Mouse (Mus musculus) forebrain, embryonic 10.5 days (tissue): Measurements from ENCODE around the gene Rab15. TPM values are rescaled to one million over a fixed set of nuclear protein-coding genes. Genes with fewer than 3 reads are reported as not detected.

Experiments used
- DNase-seq: peaks from one replicate; pipeline ENCODE4 v3.0.0-alpha.2; 2017; ENCODE audit warnings: low spot score; ENCODE audit errors: extremely low spot score
- H3K27ac ChIP-seq: fragments of 300-500 bp; sonication (generic); 2 replicates; pipeline ENCODE4 v1.5.1; 2016; ENCODE audit warnings: mild to moderate bottlenecking
- H3K27me3 ChIP-seq: fragments of 300-500 bp; sonication (generic); 2 replicates; pipeline ENCODE4 v1.6.1; 2016; ENCODE audit warnings: mild to moderate bottlenecking; ENCODE audit not compliant: poor library complexity, severe bottlenecking
- H3K36me3 ChIP-seq: fragments of 300-500 bp; sonication (generic); replicated peaks from 2 replicates; pipeline ENCODE4 v1.6.1; 2016; ENCODE audit warnings: mild to moderate bottlenecking, moderate library complexity
- H3K4me1 ChIP-seq: fragments of 300-500 bp; sonication (generic); 2 replicates; pipeline ENCODE4 v1.6.1; 2016
- H3K4me3 ChIP-seq: fragments of 300-500 bp; sonication (generic); 2 replicates; pipeline ENCODE4 v1.5.1; 2016; ENCODE audit warnings: mild to moderate bottlenecking, moderate library complexity
- H3K9me3 ChIP-seq: fragments of 300-500 bp; sonication (generic); 2 replicates; pipeline ENCODE4 v1.6.1; 2016; ENCODE audit warnings: mild to moderate bottlenecking, moderate library complexity
- WGBS: fragments of 180-500 bp; shearing (Covaris S2); methylation state at CpG from one replicate; pipeline ENCODE4 v1.1.7; 2016; 5-methylcytosine and 5-hydroxymethylcytosine counted together
- polyA plus RNA-seq: library from polyadenylated mRNA; unstranded; fragments of >200 nt; fragmentation: Nextera tagmentation; extraction: Ambion mirVana; gene quantifications from 2 replicates; pipeline ENCODE4 v1.2.1, GENCODE M21; 2016

Rab15 gene
- polyA plus RNA-seq, 1 experiment from 2014 or later: 9.2 TPM

DNA sequence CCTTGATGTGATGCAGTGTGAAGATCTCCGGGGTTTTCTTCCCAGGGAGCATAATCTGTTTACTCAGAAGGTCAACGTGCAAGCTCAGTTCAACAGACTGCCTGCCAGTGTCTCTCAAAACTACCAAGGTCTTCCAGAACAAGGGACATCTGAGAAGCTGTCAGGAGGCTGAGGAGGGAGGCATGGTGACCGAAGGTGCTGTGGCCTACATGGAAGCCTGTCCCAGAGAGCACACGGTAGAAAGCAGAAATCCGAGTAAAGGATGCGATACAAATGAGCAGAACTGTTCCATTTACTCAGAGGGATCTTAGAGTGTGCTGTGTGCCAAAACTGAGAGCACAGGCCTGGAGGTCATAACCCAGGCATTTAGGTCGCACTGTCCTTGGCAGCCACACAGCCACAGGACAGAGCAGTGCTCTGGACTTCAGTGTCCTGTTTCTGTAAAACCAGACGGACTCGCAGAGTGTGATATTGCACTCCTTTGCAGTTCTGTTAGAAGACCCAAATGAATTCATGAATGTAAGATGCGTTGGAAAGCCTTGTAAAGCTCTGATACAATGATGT is 38.6 kb downstream of the Rab15 start:
- DNase-seq: no peak
- WGBS: 75% methylated on average over 10 of the region's 10 CpGs
- H3K4me1 ChIP-seq: peaks cover 13% of the 10 kb centered on the region; the same call in 1 of the 2 replicates
- no peaks in the 10 kb centered on the region for H3K9me3 ChIP-seq
- H3K27ac ChIP-seq: no peak overlapping the region
- no peaks in the 10 kb centered on the region for H3K27me3 ChIP-seq
- H3K36me3 ChIP-seq: no peaks in the 10 kb centered on the region
- H3K4me3 ChIP-seq: no peak overlapping the region

DNA sequence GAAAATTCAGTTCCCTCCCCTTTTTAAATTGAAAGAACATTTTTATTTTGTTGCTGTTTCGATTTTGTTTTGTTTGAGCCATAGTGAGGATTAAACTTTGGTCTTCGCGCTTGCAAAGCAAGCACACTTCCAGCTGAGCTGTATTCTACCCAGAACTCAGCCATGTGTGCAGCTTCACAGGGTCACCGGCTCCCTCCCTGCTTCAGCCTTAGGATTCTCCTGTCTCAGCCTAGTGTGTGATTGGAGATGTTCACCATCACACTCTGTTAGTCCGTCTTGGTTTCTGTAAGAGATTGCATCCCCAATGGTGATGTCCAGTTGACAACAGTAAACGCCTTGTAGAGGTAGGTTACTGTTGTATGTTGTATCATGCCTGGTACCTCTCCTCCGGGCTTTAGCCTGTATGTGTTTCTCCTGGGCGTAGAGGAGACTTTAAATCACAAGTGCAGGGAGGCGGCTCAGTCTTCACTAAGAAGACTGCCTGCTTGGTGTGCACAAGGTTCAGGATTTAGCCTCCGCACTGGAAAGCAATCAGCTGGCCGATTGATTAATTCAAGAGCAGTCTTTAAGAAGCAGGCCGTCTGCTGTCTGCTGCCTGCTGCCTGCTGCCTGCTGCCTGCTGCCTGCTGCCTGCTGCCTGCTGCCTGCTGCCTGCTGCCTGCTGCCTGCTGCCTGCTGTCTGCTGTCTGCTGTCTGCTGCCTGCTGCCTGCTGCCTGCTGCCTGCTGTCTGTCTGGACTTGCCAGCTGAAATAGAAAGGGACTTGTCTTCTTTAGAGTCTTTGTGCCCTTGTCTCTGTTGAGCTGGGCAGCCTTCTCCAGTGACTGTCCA is 41.9 kb downstream of the Rab15 start:
- H3K27ac ChIP-seq: peak overlapping the region; percentile 44; the same call in 1 of the 2 replicates
- H3K9me3 ChIP-seq: no peaks in the 10 kb centered on the region
- no peak for DNase-seq
- 72% methylated on average over 12 of the region's 12 CpGs for WGBS
- no peak overlapping the region for H3K4me3 ChIP-seq
- no peaks in the 10 kb centered on the region for H3K27me3 ChIP-seq
- peaks cover 13% of the 10 kb centered on the region; the same call in 1 of the 2 replicates for H3K4me1 ChIP-seq
- peaks cover 5% of the 10 kb centered on the region for H3K36me3 ChIP-seq

DNA sequence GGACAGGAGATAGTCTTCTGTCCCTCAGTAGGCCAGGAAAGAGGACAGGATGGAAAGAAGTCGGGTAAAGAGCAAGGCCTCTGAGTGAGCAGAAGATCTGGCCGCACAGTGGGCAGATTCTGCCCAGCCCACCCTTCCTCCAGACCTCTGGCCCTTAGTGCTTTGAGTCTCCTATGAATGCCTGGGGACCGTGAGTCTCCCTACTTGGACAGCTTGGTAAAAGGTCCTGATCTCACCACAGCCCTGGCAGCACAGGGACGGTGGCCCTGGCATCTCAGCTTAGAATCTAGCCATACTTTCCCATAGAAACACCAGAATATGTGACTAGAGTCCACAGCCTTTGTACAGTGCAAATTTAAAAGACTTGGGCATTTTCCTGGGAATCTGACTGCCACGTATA is 42.8 kb downstream of the Rab15 start:
- H3K27me3 ChIP-seq: no peaks in the 10 kb centered on the region
- DNase-seq: no peak
- no peak overlapping the region for H3K4me3 ChIP-seq
- H3K36me3 ChIP-seq: peaks cover 5% of the 10 kb centered on the region
- peaks cover 17% of the 10 kb centered on the region; the same call in 1 of the 2 replicates for H3K4me1 ChIP-seq
- no peaks in the 10 kb centered on the region for H3K9me3 ChIP-seq
- WGBS: 92% methylated on average over 5 of the region's 5 CpGs
- H3K27ac ChIP-seq: no peak overlapping the region

GRCm38 (mm10) chr12:76778305-76779083 is 44.2 kb downstream of the Rab15 start:
- Histone ChIP-seq H3K4me1 (peaks cover 10% of the 10 kb centered on the region; the same call in 1 of the 2 replicates), H3K4me3 (no peak overlapping the region), H3K36me3 (peaks cover 5% of the 10 kb centered on the region), H3K27me3 (no peaks in the 10 kb centered on the region), H3K27ac (no peak overlapping the region), H3K9me3 (no peaks in the 10 kb centered on the region)
- no peak for DNase-seq
- 87% methylated on average over 10 of the region's 10 CpGs for WGBS

DNA sequence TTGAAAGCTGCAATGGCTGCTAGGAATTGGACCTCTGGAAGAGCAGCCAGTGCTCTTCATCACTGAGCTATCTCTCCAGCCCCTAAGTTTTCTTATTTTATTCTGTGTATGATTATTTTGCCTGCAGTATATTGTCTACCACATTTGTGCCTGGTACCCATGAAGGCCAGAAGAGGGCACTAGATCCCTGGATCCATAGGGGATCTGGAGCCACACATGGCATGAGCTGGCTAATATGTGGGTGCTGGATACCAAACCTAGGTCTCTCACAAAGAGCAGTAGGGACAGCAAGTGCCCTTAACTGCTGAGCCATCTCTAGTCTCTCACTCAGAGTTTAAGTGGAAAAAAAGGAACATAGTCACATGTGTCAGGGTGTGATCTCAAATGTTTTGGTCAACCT is 44.9 kb downstream of the Rab15 start:
- no peak for DNase-seq
- H3K4me3 ChIP-seq: no peak overlapping the region
- H3K9me3 ChIP-seq: no peaks in the 10 kb centered on the region
- no peaks in the 10 kb centered on the region for H3K27me3 ChIP-seq
- peaks cover 10% of the 10 kb centered on the region; the same call in 1 of the 2 replicates for H3K4me1 ChIP-seq
- no peak overlapping the region for H3K27ac ChIP-seq
- peaks cover 5% of the 10 kb centered on the region for H3K36me3 ChIP-seq

DNA sequence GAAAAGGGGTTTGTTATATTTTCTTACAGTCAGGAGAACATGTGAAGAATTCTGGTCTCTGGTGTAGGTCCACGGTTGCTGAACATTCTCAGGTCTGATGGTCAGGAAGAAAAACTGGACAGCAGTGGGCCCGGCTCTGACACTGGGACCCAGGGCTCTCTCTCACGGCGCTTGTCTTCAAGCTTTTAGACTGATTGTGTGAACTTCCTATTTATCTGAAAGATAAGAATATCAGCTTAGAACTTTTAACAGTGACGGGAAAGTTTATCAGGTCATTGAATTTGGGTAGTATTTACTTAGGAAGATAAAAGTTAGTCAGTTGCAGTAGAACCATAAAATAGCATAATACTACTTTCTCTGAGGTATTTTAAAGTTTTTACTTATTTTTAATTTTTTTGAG is 45.8 kb downstream of the Rab15 start:
- Histone ChIP-seq H3K36me3 (peaks cover 5% of the 10 kb centered on the region), H3K4me1 (peaks cover 10% of the 10 kb centered on the region; the same call in 1 of the 2 replicates), H3K27me3 (no peaks in the 10 kb centered on the region), H3K4me3 (no peak overlapping the region), H3K9me3 (no peaks in the 10 kb centered on the region), H3K27ac (no peak overlapping the region)
- 93% methylated on average over 5 of the region's 5 CpGs for WGBS
- no peak for DNase-seq

DNA sequence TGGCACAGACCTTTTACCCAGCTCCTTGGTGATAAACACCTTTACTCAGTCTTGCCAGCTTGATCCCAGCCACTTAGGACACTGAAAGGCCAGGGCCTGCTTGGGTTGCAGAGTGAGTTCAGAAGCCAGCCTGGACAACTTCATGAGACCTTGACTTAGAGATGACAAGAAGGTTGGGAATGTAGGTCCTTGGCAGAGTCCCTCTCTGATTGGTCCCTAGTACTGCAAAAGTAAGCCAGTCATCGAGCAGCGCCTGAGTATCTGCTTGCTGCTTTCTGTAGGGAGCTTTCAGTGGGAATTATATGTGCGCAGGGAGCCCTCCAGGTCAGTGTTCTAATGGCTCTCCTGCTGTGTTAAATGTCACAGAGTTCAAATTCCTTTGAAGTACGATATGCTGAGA is 47.6 kb downstream of the Rab15 start:
- no peak for DNase-seq
- 71% methylated on average over 4 of the region's 4 CpGs for WGBS
- no peak overlapping the region for H3K27ac ChIP-seq
- H3K27me3 ChIP-seq: no peaks in the 10 kb centered on the region
- no peak overlapping the region for H3K4me3 ChIP-seq
- peaks cover 5% of the 10 kb centered on the region for H3K36me3 ChIP-seq
- no peaks in the 10 kb centered on the region for H3K9me3 ChIP-seq
- H3K4me1 ChIP-seq: peaks cover 3% of the 10 kb centered on the region; the same call in 1 of the 2 replicates

GRCm38 (mm10) chr12:76774652-76775051 is 48.1 kb downstream of the Rab15 start:
- Histone ChIP-seq H3K36me3 (peaks cover 5% of the 10 kb centered on the region), H3K4me3 (no peak overlapping the region), H3K27ac (no peak overlapping the region), H3K27me3 (no peaks in the 10 kb centered on the region), H3K4me1 (peaks cover 3% of the 10 kb centered on the region; the same call in 1 of the 2 replicates), H3K9me3 (no peaks in the 10 kb centered on the region)
- WGBS: 85% methylated on average over 3 of the region's 3 CpGs
- no peak for DNase-seq

DNA sequence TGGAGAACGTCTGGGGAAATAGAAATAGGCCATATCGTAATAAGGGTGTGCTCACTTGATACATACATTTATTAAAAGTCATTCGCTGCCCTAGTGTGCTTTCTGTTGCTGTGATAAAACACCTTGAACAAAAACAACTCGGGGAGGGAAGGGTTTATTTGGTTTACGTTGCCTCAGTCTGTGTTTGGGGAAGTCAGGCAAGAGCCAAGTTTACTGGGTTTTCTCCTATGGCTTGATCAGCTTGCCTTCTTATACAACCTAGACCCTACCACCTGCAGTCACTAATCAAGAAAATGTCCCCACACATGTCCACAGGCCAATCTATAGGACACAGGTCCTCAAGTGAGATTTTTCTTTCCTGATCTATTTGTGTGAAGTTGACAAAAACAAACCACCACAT is 51.2 kb downstream of the Rab15 start:
- no peak overlapping the region for H3K4me3 ChIP-seq
- no peaks in the 10 kb centered on the region for H3K36me3 ChIP-seq
- H3K4me1 ChIP-seq: peaks cover 5% of the 10 kb centered on the region
- DNase-seq: no peak
- no peak overlapping the region for H3K27ac ChIP-seq
- H3K27me3 ChIP-seq: no peaks in the 10 kb centered on the region
- no peaks in the 10 kb centered on the region for H3K9me3 ChIP-seq
- 89% methylated on average over 5 of the region's 5 CpGs for WGBS

- WGBS: 90% methylated on average over 5 of the region's 5 CpGs
These were observed 51.7 kb downstream of the Rab15 start for GRCm38 (mm10) chr12:76770841-76771500.

GRCm38 (mm10) chr12:76765901-76766630 is 56.6 kb downstream of the Rab15 start:
- no peak for DNase-seq
- Histone ChIP-seq H3K27ac (peak overlapping the region; percentile 94), H3K9me3 (no peaks in the 10 kb centered on the region)

More at GRCm38 (mm10) chr12:76770841-76771500, 51.7 kb downstream of the Rab15 start:
- DNase-seq: no peak
- Histone ChIP-seq H3K27me3 (no peaks in the 10 kb centered on the region), H3K4me3 (no peak overlapping the region), H3K9me3 (no peaks in the 10 kb centered on the region), H3K36me3 (no peaks in the 10 kb centered on the region), H3K27ac (no peak overlapping the region), H3K4me1 (peaks cover 11% of the 10 kb centered on the region)

GRCm38 (mm10) chr12:76765354-76765851 is 57.3 kb downstream of the Rab15 start, which contains the start of the genes Churc1 and Fntb:
Gene Churc1, plus strand, starts transcription at chr12:76765538.
Gene Fntb, plus strand, starts transcription at chr12:76765589.
- peak within 1 kb of the TSS; percentile 94 for H3K27ac ChIP-seq
- peak within 1 kb of the TSS; percentile 80 for H3K4me3 ChIP-seq
- peaks cover 18% of the 10 kb centered on the region for H3K4me1 ChIP-seq
- peak; percentile 95 for DNase-seq
- no peaks in the 10 kb centered on the region for H3K9me3 ChIP-seq
- no peaks in the 10 kb centered on the region for H3K27me3 ChIP-seq
- H3K36me3 ChIP-seq: no peaks in the 10 kb centered on the region
- WGBS: under 1% methylated on average over 31 of the region's 31 CpGs

More at GRCm38 (mm10) chr12:76765901-76766630, 56.6 kb downstream of the Rab15 start:
- H3K27me3 ChIP-seq: no peaks in the 10 kb centered on the region
- no peaks in the 10 kb centered on the region for H3K36me3 ChIP-seq
- H3K4me3 ChIP-seq: peak overlapping the region; percentile 80
- WGBS: 36% methylated on average over 20 of the region's 20 CpGs
- peaks cover 18% of the 10 kb centered on the region for H3K4me1 ChIP-seq
